Mouse (Mus musculus): Measurements from ENCODE around the gene Higd1b.

The Higd1b gene

GRCm38 (mm10) chr11:102835549-102835948 is at the start of gene Higd1b:
Gene Higd1b, plus strand, starts transcription at chr11:102835849.
- DNase-seq (ENCODE audit: low read depth, low spot score): no peak

GRCm38 (mm10) chr11:102787688-102788177 is 47.9 kb upstream of the Higd1b start:
- no peak for DNase-seq (ENCODE audit: low read depth, low spot score)

GRCm38 (mm10) chr11:102791682-102792445 is 43.8 kb upstream of the Higd1b start:
- DNase-seq (ENCODE audit: low read depth, low spot score): no peak

- no peak for DNase-seq (ENCODE audit: low read depth, low spot score)
Observed at GRCm38 (mm10) chr11:102794157-102794556, 41.5 kb upstream of the Higd1b start.

- DNase-seq (ENCODE audit: low read depth, low spot score): peak; percentile 52
Observed at GRCm38 (mm10) chr11:102803453-102803852, 32.2 kb upstream of the Higd1b start.

- no peak for DNase-seq (ENCODE audit: low read depth, low spot score)
Observed at GRCm38 (mm10) chr11:102808246-102808645, 27.4 kb upstream of the Higd1b start.

GRCm38 (mm10) chr11:102810721-102811485 is 24.7 kb upstream of the Higd1b start:
- DNase-seq (ENCODE audit: low read depth, low spot score): no peak

- peak; percentile 73 for DNase-seq (ENCODE audit: low read depth, low spot score)
Observed at GRCm38 (mm10) chr11:102814881-102815280, 20.8 kb upstream of the Higd1b start.

GRCm38 (mm10) chr11:102818121-102819020 is 17.3 kb upstream of the Higd1b start:
- peak; percentile 52 for DNase-seq (ENCODE audit: low read depth, low spot score)

GRCm38 (mm10) chr11:102819021-102819782 is 16.4 kb upstream of the Higd1b start, which contains the start of gene Gjc1:
Gene Gjc1, minus strand, starts transcription at chr11:102819700.
- DNase-seq (ENCODE audit: low read depth, low spot score): peak; percentile 96

- DNase-seq (ENCODE audit: low read depth, low spot score): peak; percentile 34
Observed at GRCm38 (mm10) chr11:102819783-102820385, 15.8 kb upstream of the Higd1b start.

- peak; percentile 98 for DNase-seq (ENCODE audit: low read depth, low spot score)
Observed at GRCm38 (mm10) chr11:102820432-102820831, 15.2 kb upstream of the Higd1b start.

- DNase-seq (ENCODE audit: low read depth, low spot score): peak; percentile 90
Observed at GRCm38 (mm10) chr11:102821231-102821630, 14.4 kb upstream of the Higd1b start.

GRCm38 (mm10) chr11:102826476-102826875 is 9.2 kb upstream of the Higd1b start:
- peak; percentile 52 for DNase-seq (ENCODE audit: low read depth, low spot score)

GRCm38 (mm10) chr11:102827097-102827496 is 8.6 kb upstream of the Higd1b start:
- DNase-seq (ENCODE audit: low read depth, low spot score): no peak

GRCm38 (mm10) chr11:102830276-102830675 is 5.4 kb upstream of the Higd1b start:
- DNase-seq (ENCODE audit: low read depth, low spot score): no peak

- no peak for DNase-seq (ENCODE audit: low read depth, low spot score)
Observed at GRCm38 (mm10) chr11:102832700-102833297, 2.9 kb upstream of the Higd1b start.

- no peak for DNase-seq (ENCODE audit: low read depth, low spot score)
Observed at GRCm38 (mm10) chr11:102834219-102834618, 1.4 kb upstream of the Higd1b start.

- no peak for DNase-seq (ENCODE audit: low read depth, low spot score)
Observed at GRCm38 (mm10) chr11:102836146-102836545, 497 bp downstream of the Higd1b start.

GRCm38 (mm10) chr11:102837385-102837784 is 1.7 kb downstream of the Higd1b start:
- no peak for DNase-seq (ENCODE audit: low read depth, low spot score)
